Mouse (Mus musculus) neural tube, embryonic 11.5 days (tissue): ENCODE measurements at regions not wholly inside any gene's neighbourhood (a gene's known extent, or its start where the extent isn't known, plus 50 kb on each side); places are given as distances from the start of the nearest gene placed in this dataset.

Experiments used
- ATAC-seq: fragments of 200-750 bp; cut with Nextera tagmentation; 2 replicates; pipeline ENCODE4 v1.8.0; 2017; ENCODE audit warnings: moderate number of reproducible peaks, mild to moderate bottlenecking, moderate TSS enrichment, moderate library complexity; ENCODE audit not compliant: insufficient read depth, low FRiP score, low TSS enrichment
- DNase-seq: peaks from one replicate; pipeline ENCODE4 v3.0.0-alpha.2; 2015; ENCODE audit warnings: low spot score
- H3K27ac ChIP-seq: fragments of 300-500 bp; sonication (generic); 2 replicates; pipeline ENCODE4 v1.5.1; 2014; ENCODE audit warnings: low read depth, mild to moderate bottlenecking, low read length
- H3K27me3 ChIP-seq: fragments of 300-500 bp; sonication (generic); 2 replicates; pipeline ENCODE4 v1.6.1; 2014; ENCODE audit warnings: mild to moderate bottlenecking, low read length, mixed read lengths; ENCODE audit not compliant: control insufficient read depth, insufficient read depth
- H3K36me3 ChIP-seq: fragments of 300-500 bp; sonication (generic); 2 replicates; pipeline ENCODE4 v1.6.1; 2014; ENCODE audit warnings: mild to moderate bottlenecking, low read length, moderate library complexity, mixed read lengths; ENCODE audit not compliant: control insufficient read depth, insufficient read depth
- H3K4me1 ChIP-seq: fragments of 300-500 bp; sonication (generic); 2 replicates; pipeline ENCODE4 v1.6.1; 2014; ENCODE audit warnings: low read length, mixed read lengths; ENCODE audit not compliant: control insufficient read depth, insufficient read depth
- H3K4me2 ChIP-seq: fragments of 300-500 bp; sonication (generic); 2 replicates; pipeline ENCODE4 v1.6.1; 2014; ENCODE audit warnings: low read depth, mild to moderate bottlenecking, moderate library complexity
- H3K4me3 ChIP-seq: fragments of 300-500 bp; sonication (generic); 2 replicates; pipeline ENCODE4 v1.5.1; 2014; ENCODE audit warnings: low read depth, low read length
- H3K9ac ChIP-seq: fragments of 300-500 bp; sonication (generic); 2 replicates; pipeline ENCODE4 v1.6.1; 2014; ENCODE audit warnings: mild to moderate bottlenecking, low read length
- H3K9me3 ChIP-seq: fragments of 300-500 bp; sonication (generic); 2 replicates; pipeline ENCODE4 v1.6.1; 2016; ENCODE audit warnings: low read length; ENCODE audit not compliant: control insufficient read depth
- WGBS: fragments of 180-500 bp; shearing (Covaris S2); extraction: QIAGEN DNeasy Blood & Tissue Kit; methylation state at CpG from one replicate; pipeline ENCODE4 v1.1.7; 2014; 5-methylcytosine and 5-hydroxymethylcytosine counted together

GRCm38 (mm10) chr5:54267905-54268590 lies 269.7 kb downstream of the Stim2 start:
- H3K9ac ChIP-seq, result no peak overlapping the region
- no peaks in the 10 kb centered on the region for H3K36me3 ChIP-seq
- no peak overlapping the region for H3K27ac ChIP-seq
- no peak overlapping the region for H3K4me3 ChIP-seq
- ATAC-seq, result no peak
- no peaks in the 10 kb centered on the region for H3K9me3 ChIP-seq
- H3K27me3 ChIP-seq, result no peaks in the 10 kb centered on the region
- DNase-seq, result no peak
- WGBS, result 81% methylated on average over 10 of the region's 10 CpGs
- no peaks in the 10 kb centered on the region for H3K4me1 ChIP-seq
- H3K4me2 ChIP-seq, result no peak overlapping the region

GRCm38 (mm10) chr5:54279357-54279756 lies 281.1 kb downstream of the Stim2 start:
- Histone ChIP-seq H3K4me1 (no peaks in the 10 kb centered on the region), H3K27ac (no peak overlapping the region), H3K9me3 (no peaks in the 10 kb centered on the region), H3K36me3 (no peaks in the 10 kb centered on the region), H3K9ac (no peak overlapping the region), H3K27me3 (no peaks in the 10 kb centered on the region), H3K4me3 (no peak overlapping the region), H3K4me2 (no peak overlapping the region)
- ATAC-seq, result no peak
- DNase-seq, result no peak
- 31% methylated on average over 8 of the region's 8 CpGs for WGBS

GRCm38 (mm10) chr5:54280670-54281069 lies 282.4 kb downstream of the Stim2 start:
- Histone ChIP-seq H3K4me1 (no peaks in the 10 kb centered on the region), H3K27ac (no peak overlapping the region), H3K27me3 (no peaks in the 10 kb centered on the region), H3K4me2 (no peak overlapping the region), H3K9ac (no peak overlapping the region), H3K36me3 (no peaks in the 10 kb centered on the region), H3K9me3 (no peaks in the 10 kb centered on the region), H3K4me3 (no peak overlapping the region)
- no peak for DNase-seq
- peak; percentile 38; the same call in 1 of the 2 replicates for ATAC-seq
- WGBS, result 34% methylated on average over 4 of the region's 4 CpGs

GRCm38 (mm10) chr5:54281121-54281520 lies 282.8 kb downstream of the Stim2 start:
- WGBS, result 49% methylated on average over 4 of the region's 4 CpGs
- no peak overlapping the region for H3K9ac ChIP-seq
- H3K4me3 ChIP-seq, result no peak overlapping the region
- no peaks in the 10 kb centered on the region for H3K36me3 ChIP-seq
- peak; percentile 64 for ATAC-seq
- H3K4me2 ChIP-seq, result no peak overlapping the region
- H3K27ac ChIP-seq, result no peak overlapping the region
- H3K4me1 ChIP-seq, result no peaks in the 10 kb centered on the region
- H3K9me3 ChIP-seq, result no peaks in the 10 kb centered on the region
- no peak for DNase-seq
- H3K27me3 ChIP-seq, result no peaks in the 10 kb centered on the region

GRCm38 (mm10) chr5:54290372-54291080 lies 292.2 kb downstream of the Stim2 start:
- ATAC-seq, result no peak
- Histone ChIP-seq H3K27ac (no peak overlapping the region), H3K9me3 (no peaks in the 10 kb centered on the region), H3K4me3 (no peak overlapping the region), H3K36me3 (no peaks in the 10 kb centered on the region), H3K27me3 (no peaks in the 10 kb centered on the region), H3K4me1 (no peaks in the 10 kb centered on the region), H3K9ac (no peak overlapping the region), H3K4me2 (no peak overlapping the region)
- 45% methylated on average over 12 of the region's 12 CpGs for WGBS
- peak; percentile 17 for DNase-seq

GRCm38 (mm10) chr5:54291940-54292339 lies 293.6 kb downstream of the Stim2 start:
- no peak for DNase-seq

GRCm38 (mm10) chr5:54313660-54314279 lies 315.5 kb downstream of the Stim2 start:
- no peaks in the 10 kb centered on the region for H3K9me3 ChIP-seq
- H3K27me3 ChIP-seq, result no peaks in the 10 kb centered on the region
- H3K36me3 ChIP-seq, result no peaks in the 10 kb centered on the region
- no peak overlapping the region for H3K27ac ChIP-seq
- H3K9ac ChIP-seq, result no peak overlapping the region
- no peak overlapping the region for H3K4me2 ChIP-seq
- WGBS, result 78% methylated on average over 8 of the region's 8 CpGs
- DNase-seq (no peak), ATAC-seq (no peak)
- H3K4me1 ChIP-seq, result no peaks in the 10 kb centered on the region
- H3K4me3 ChIP-seq, result no peak overlapping the region

More at GRCm38 (mm10) chr5:54291940-54292339, 293.6 kb downstream of the Stim2 start:
- ATAC-seq, result no peak
- no peak overlapping the region for H3K4me3 ChIP-seq
- no peaks in the 10 kb centered on the region for H3K9me3 ChIP-seq
- no peaks in the 10 kb centered on the region for H3K27me3 ChIP-seq
- H3K36me3 ChIP-seq, result no peaks in the 10 kb centered on the region
- H3K9ac ChIP-seq, result no peak overlapping the region
- no peaks in the 10 kb centered on the region for H3K4me1 ChIP-seq
- WGBS, result 59% methylated on average over 5 of the region's 5 CpGs
- no peak overlapping the region for H3K4me2 ChIP-seq
- no peak overlapping the region for H3K27ac ChIP-seq

- Histone ChIP-seq H3K9me3 (no peaks in the 10 kb centered on the region), H3K4me2 (no peak overlapping the region), H3K36me3 (no peaks in the 10 kb centered on the region), H3K9ac (no peak overlapping the region), H3K4me1 (no peaks in the 10 kb centered on the region), H3K27me3 (no peaks in the 10 kb centered on the region), H3K4me3 (no peak overlapping the region), H3K27ac (no peak overlapping the region)
- WGBS, result 85% methylated on average over 2 of the region's 2 CpGs
- DNase-seq (no peak), ATAC-seq (no peak)
Measured at GRCm38 (mm10) chr5:54330415-54330814, 332.1 kb downstream of the Stim2 start.
